Mouse (Mus musculus): ENCODE results near the gene Ppp6c. TPM values are rescaled to one million over a fixed set of nuclear protein-coding genes. Genes with fewer than 3 reads are reported as not detected.
"Not testable (repeated sequence)": the region's sequence is repeated elsewhere in the genome, so short reads cannot be mapped to it uniquely, and the experiment has no call there.

Ppp6c gene
- polyA plus RNA-seq (2015; fragmentation: Nextera tagmentation; extraction: Ambion mirVana), result 70.4 and 72.4 TPM in 2 replicates

DNA sequence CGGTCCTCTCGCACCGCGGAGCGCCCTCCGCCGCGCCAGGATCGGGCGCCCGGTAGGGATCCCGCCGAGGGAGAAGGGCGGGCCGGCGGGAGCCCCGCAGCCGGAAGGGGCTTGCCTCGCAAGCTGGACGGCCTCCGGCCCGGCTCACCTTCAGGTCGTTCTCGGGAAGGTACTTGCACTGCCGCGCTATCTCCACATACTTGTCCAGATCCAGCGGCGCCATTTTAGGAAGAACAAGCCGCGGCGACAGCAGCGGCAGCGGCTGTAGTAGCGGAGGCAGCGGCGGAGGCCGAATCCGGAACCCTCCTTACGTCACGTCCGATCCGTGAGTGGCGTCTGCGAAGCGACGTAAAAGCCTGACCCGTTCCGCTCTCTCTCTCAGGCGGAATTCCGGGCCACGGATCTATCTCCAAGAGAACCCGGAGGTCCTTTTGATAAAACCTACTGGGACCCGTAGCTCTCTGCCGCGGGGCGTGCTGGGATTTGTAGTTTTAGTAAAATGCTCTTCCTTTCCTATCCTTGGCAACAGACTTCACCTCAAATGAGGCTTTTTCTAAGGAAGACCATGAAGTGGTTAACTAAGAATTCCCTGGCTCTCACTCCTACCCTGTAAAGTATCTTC is at the start of gene Ppp6c:
Gene Ppp6c, minus strand, starts transcription at position 433 of the 622 bp plus-strand sequence.
- peak within 1 kb of the TSS; percentile 92 for H3K27ac ChIP-seq (ENCODE audit: low read length)
- peak; percentile 99 for ATAC-seq
- H3K4me2 ChIP-seq (ENCODE audit: low read depth, low read length), result peak within 1 kb of the TSS; percentile 67
- peaks cover 6% of the 10 kb centered on the region for H3K4me1 ChIP-seq (ENCODE audit: control insufficient read depth, insufficient read depth, low read length)
- H3K9me3 ChIP-seq (ENCODE audit: control insufficient read depth, low read length), result no peaks in the 10 kb centered on the region
- peak within 1 kb of the TSS; percentile 75 for H3K4me3 ChIP-seq (ENCODE audit: low read length)
- H3K27me3 ChIP-seq (replicated peaks; ENCODE audit: control insufficient read depth, insufficient read depth, low read length), result no peaks in the 10 kb centered on the region
- under 1% methylated on average over 49 of the region's 56 CpGs for WGBS
- H3K36me3 ChIP-seq (ENCODE audit: control insufficient read depth, insufficient read depth, low read length), result no peaks in the 10 kb centered on the region
- peak within 1 kb of the TSS; percentile 86 for H3K9ac ChIP-seq (ENCODE audit: low read depth, low read length)

DNA sequence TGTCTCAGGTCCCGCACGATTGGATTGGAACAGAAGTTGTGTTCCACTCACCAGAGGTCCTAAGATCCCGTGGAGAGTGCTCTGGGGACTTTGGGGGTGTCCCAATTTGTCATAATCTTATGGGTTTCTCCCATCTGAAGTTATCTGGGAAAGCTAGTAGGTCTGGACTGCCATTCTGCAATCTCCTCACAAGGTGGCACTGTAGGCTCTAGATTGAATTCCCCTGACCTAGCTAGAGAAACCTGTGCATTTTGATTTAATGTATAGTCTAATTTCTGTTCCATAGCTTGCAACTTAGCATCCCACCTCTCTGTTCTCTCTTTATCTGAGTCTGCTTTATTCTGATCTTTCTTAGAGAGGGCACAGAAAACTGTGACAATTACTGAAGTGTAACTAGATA is 42.1 kb upstream of the Ppp6c start:
- Histone ChIP-seq H3K27ac (ENCODE audit: low read length) (no peak overlapping the region), H3K9me3 (ENCODE audit: control insufficient read depth, low read length) (no peaks in the 10 kb centered on the region), H3K27me3 (replicated peaks; ENCODE audit: control insufficient read depth, insufficient read depth, low read length) (no peaks in the 10 kb centered on the region), H3K4me2 (ENCODE audit: low read depth, low read length) (no peak overlapping the region), H3K36me3 (ENCODE audit: control insufficient read depth, insufficient read depth, low read length) (no peaks in the 10 kb centered on the region), H3K4me3 (ENCODE audit: low read length) (no peak overlapping the region), H3K9ac (ENCODE audit: low read depth, low read length) (no peak overlapping the region), H3K4me1 (ENCODE audit: control insufficient read depth, insufficient read depth, low read length) (no peaks in the 10 kb centered on the region)
- no peak for ATAC-seq
- 57% methylated on average over 3 of the region's 3 CpGs for WGBS

DNA sequence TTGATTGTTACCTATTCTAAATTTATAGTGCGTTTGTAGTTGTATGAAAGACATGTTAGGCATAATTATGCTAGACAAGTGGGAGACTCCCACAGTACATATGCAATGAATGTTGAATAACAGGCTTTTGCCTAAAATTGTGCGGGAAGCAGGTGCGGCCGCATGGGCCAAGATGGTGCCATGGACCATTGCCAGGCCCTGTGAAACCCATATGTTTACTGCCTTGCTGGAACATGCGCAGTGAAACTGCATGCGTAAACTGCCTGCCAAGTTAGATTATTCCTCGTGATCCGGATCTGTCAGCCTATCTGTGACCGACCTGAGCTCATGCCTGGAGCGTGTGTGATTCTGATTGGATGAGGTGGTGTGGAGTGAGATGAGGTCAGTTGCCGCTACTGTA is 26.0 kb upstream of the Ppp6c start:
- H3K36me3 ChIP-seq (ENCODE audit: control insufficient read depth, insufficient read depth, low read length); H3K9me3 ChIP-seq (ENCODE audit: control insufficient read depth, low read length); H3K4me1 ChIP-seq (ENCODE audit: control insufficient read depth, insufficient read depth, low read length); ATAC-seq; H3K9ac ChIP-seq (ENCODE audit: low read depth, low read length); H3K27ac ChIP-seq (ENCODE audit: low read length); H3K27me3 ChIP-seq (replicated peaks; ENCODE audit: control insufficient read depth, insufficient read depth, low read length); H3K4me2 ChIP-seq (ENCODE audit: low read depth, low read length); H3K4me3 ChIP-seq (ENCODE audit: low read length): not testable (repeated sequence)
- WGBS, result 92% methylated on average over 11 of the region's 11 CpGs

DNA sequence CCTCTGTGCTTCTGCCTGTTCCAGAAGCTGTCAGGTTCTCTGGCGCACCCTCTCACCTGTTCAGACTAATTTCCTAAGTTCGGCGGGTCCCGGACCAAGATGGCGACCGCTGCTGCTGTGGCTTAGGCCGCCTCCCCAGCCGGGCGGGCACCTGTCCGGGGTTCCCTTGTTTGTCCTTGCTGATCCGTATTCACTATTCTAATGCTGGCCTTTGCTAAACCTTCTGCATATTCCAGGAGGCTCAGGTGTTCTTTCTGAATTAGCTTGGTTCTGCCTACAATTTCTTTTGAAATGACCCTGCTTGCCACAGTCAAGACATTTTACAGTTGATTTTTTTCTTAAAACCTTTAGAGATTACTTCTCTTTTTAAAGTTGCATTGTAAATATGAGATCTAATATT is 20.6 kb upstream of the Ppp6c start:
- not testable (repeated sequence) for H3K4me2 ChIP-seq (ENCODE audit: low read depth, low read length); H3K9me3 ChIP-seq (ENCODE audit: control insufficient read depth, low read length); H3K9ac ChIP-seq (ENCODE audit: low read depth, low read length); H3K27ac ChIP-seq (ENCODE audit: low read length); ATAC-seq; H3K36me3 ChIP-seq (ENCODE audit: control insufficient read depth, insufficient read depth, low read length); H3K4me1 ChIP-seq (ENCODE audit: control insufficient read depth, insufficient read depth, low read length); H3K4me3 ChIP-seq (ENCODE audit: low read length); H3K27me3 ChIP-seq (replicated peaks; ENCODE audit: control insufficient read depth, insufficient read depth, low read length)
- 83% methylated on average over 9 of the region's 11 CpGs for WGBS

DNA sequence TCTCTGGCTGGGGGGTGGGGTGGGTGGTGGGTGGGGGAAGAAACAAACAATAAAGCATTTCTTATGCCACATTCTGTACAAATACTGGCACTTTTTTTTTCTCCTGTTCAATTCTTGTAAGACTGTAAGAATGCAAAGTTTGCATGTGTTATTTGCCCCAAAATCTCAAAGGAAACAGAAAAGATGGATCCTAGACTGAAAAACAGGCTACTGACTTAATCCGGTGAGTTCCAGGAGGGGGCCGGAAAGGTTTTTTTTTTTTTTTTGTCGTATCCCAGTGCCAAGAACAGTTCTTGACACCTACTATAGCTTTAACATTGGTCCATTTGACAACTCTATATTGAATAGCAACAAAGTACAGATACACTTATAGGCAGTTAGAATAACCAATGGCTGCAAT is 480 bp upstream of the Ppp6c start:
- H3K4me2 ChIP-seq (ENCODE audit: low read depth, low read length), result peak overlapping the region; percentile 58
- 40% methylated on average over 3 of the region's 3 CpGs for WGBS
- H3K4me1 ChIP-seq (ENCODE audit: control insufficient read depth, insufficient read depth, low read length), result peaks cover 6% of the 10 kb centered on the region
- H3K9ac ChIP-seq (ENCODE audit: low read depth, low read length), result peak overlapping the region; percentile 56; the same call in 1 of the 2 replicates
- ATAC-seq, result no peak
- no peaks in the 10 kb centered on the region for H3K9me3 ChIP-seq (ENCODE audit: control insufficient read depth, low read length)
- peak overlapping the region; percentile 75 for H3K4me3 ChIP-seq (ENCODE audit: low read length)
- H3K27ac ChIP-seq (ENCODE audit: low read length), result no peak overlapping the region
- H3K27me3 ChIP-seq (replicated peaks; ENCODE audit: control insufficient read depth, insufficient read depth, low read length), result no peaks in the 10 kb centered on the region
- no peaks in the 10 kb centered on the region for H3K36me3 ChIP-seq (ENCODE audit: control insufficient read depth, insufficient read depth, low read length)

DNA sequence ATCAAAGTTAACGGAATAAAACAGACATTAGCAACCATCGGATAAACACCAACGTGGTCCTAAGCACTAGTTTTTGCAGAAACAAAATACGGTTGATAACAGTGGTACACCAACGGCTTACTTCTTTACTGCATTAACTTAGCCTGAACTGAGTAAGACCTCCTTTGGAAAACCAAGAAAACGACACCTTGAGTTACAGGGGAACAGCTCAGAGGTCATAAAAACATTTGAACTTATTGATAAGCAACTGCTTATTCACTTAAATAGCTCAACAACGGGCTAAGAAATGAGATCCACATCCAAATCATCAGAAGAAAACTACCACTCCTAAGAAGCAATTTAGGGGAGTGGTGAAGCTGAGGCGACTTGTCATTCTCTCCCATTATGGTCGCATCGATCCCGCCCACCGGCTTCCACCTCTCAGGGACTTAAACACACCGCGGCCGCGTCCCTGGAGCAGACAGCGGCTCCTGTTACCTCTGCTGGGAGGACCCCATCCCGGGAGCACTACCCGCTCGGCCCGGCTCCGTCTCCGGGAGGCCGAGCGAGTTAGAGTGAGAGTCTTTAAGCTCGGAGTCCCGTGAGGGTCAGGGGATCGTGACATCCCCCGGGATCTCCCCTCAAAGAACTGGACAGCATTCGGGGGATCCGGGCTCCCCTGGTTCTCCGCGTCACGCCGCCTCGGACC is 776 bp downstream of the Ppp6c start:
- H3K9me3 ChIP-seq (ENCODE audit: control insufficient read depth, low read length); H3K4me1 ChIP-seq (ENCODE audit: control insufficient read depth, insufficient read depth, low read length); H3K36me3 ChIP-seq (ENCODE audit: control insufficient read depth, insufficient read depth, low read length); H3K27me3 ChIP-seq (replicated peaks; ENCODE audit: control insufficient read depth, insufficient read depth, low read length): not testable (repeated sequence)
- peak; percentile 56; the same call in 1 of the 2 replicates for ATAC-seq
- Histone ChIP-seq H3K9ac (ENCODE audit: low read depth, low read length) (peak overlapping the region; percentile 86), H3K4me3 (ENCODE audit: low read length) (peak overlapping the region; percentile 75), H3K4me2 (ENCODE audit: low read depth, low read length) (peak overlapping the region; percentile 67), H3K27ac (ENCODE audit: low read length) (peak overlapping the region; percentile 92)
- 3% methylated on average over 33 of the region's 36 CpGs for WGBS

DNA sequence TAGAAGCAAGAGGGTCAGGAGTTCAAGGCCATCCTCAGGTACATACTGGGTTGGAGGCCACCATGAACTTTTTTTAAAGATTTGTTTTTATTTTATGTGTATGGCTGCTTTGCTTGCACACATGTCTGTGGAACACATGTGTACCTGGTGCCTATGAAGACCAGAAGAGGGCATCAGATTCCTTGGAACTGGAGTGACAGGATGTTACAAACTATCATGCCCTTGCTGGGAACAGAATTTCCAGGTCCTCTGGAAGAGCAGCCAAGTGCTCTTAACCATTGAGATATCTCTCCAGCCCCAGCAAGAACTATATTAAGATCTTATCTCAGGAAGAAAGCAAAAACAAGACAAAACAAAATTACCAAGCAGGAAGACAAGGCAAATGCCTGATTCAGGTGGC is 1.6 kb downstream of the Ppp6c start:
- ATAC-seq, result no peak
- no peak overlapping the region for H3K9ac ChIP-seq (ENCODE audit: low read depth, low read length)

DNA sequence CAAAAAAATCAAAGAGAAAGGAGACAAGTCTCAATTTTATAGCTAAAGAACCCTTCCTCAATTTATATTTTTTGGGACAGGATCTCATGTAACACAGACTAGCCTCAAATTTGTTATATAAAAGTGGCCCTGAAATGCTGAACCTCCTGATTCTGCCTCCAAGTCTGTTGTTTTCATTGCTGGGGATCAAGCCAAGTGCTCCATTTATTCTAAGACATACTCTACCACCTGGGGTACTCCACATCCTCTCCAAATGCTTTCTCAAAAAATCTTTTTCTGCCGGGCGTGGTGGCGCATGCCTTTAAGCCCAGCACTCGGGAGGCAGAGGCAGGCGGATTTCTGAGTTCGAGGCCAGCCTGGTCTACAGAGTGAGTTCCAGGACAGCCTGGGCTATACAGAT is 6.2 kb downstream of the Ppp6c start:
- Histone ChIP-seq H3K4me2 (ENCODE audit: low read depth, low read length) (no peak overlapping the region), H3K9ac (ENCODE audit: low read depth, low read length) (no peak overlapping the region), H3K4me3 (ENCODE audit: low read length) (no peak overlapping the region), H3K27ac (ENCODE audit: low read length) (no peak overlapping the region), H3K36me3 (ENCODE audit: control insufficient read depth, insufficient read depth, low read length) (no peaks in the 10 kb centered on the region), H3K4me1 (ENCODE audit: control insufficient read depth, insufficient read depth, low read length) (peaks cover 6% of the 10 kb centered on the region; the same call in 1 of the 2 replicates), H3K27me3 (replicated peaks; ENCODE audit: control insufficient read depth, insufficient read depth, low read length) (no peaks in the 10 kb centered on the region), H3K9me3 (ENCODE audit: control insufficient read depth, low read length) (no peaks in the 10 kb centered on the region)
- WGBS, result 93% methylated on average over 6 of the region's 6 CpGs
- no peak for ATAC-seq

More for the DNA sequence above, 1.6 kb downstream of the Ppp6c start:
- Histone ChIP-seq H3K27ac (ENCODE audit: low read length) (no peak overlapping the region), H3K36me3 (ENCODE audit: control insufficient read depth, insufficient read depth, low read length) (no peaks in the 10 kb centered on the region), H3K4me1 (ENCODE audit: control insufficient read depth, insufficient read depth, low read length) (peaks cover 6% of the 10 kb centered on the region), H3K27me3 (replicated peaks; ENCODE audit: control insufficient read depth, insufficient read depth, low read length) (no peaks in the 10 kb centered on the region), H3K9me3 (ENCODE audit: control insufficient read depth, low read length) (no peaks in the 10 kb centered on the region), H3K4me3 (ENCODE audit: low read length) (0 out of 2 replicates have a peak overlapping the region, but pooled peaks have one; percentile 12), H3K4me2 (ENCODE audit: low read depth, low read length) (peak overlapping the region; percentile 47)

DNA sequence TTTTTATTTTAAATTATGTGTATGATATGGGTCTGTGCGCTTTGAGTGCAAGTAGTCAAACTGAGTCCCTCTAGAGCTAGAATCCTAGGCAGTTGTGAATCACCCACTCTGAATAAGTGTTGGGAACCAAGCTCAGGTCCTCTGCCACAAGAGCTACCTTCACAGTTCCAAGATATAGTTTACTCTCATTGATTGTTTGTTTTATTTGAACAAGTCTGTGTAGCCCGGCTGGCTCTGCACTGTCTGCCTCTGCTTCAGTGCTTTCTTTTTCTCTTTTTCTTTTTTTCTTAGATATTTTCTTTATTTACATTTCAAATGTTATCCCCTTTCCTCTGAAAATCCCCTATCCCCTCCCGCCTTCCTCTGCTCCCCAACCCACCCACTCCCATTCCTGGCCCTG is 7.2 kb downstream of the Ppp6c start:
- Histone ChIP-seq H3K4me3 (ENCODE audit: low read length) (no peak overlapping the region), H3K36me3 (ENCODE audit: control insufficient read depth, insufficient read depth, low read length) (no peaks in the 10 kb centered on the region), H3K27me3 (replicated peaks; ENCODE audit: control insufficient read depth, insufficient read depth, low read length) (no peaks in the 10 kb centered on the region), H3K4me2 (ENCODE audit: low read depth, low read length) (no peak overlapping the region), H3K9me3 (ENCODE audit: control insufficient read depth, low read length) (no peaks in the 10 kb centered on the region), H3K27ac (ENCODE audit: low read length) (no peak overlapping the region), H3K9ac (ENCODE audit: low read depth, low read length) (no peak overlapping the region), H3K4me1 (ENCODE audit: control insufficient read depth, insufficient read depth, low read length) (no peaks in the 10 kb centered on the region)
- 77% methylated on average over 3 of the region's 3 CpGs for WGBS
- ATAC-seq, result no peak

All from intestine, embryonic 16.5 days (tissue).